Mouse (Mus musculus) MEL (cell line): ENCODE data around the gene Ssh1. TPM values are rescaled to one million over a fixed set of nuclear protein-coding genes. Genes with fewer than 3 reads are reported as not detected.

Source experiments
- DNase-seq: peaks from one replicate; pipeline ENCODE4 v3.0.0; 2011; ENCODE audit warnings: low read depth, low spot score
- H3K27ac ChIP-seq: 2 replicates; pipeline ENCODE4 v1.5.1; 2012; ENCODE audit warnings: low read depth, mild to moderate bottlenecking, control low read depth, low read length, moderate library complexity; ENCODE audit not compliant: control insufficient read depth
- H3K27me3 ChIP-seq, 2 experiments: fragments of 150-350 bp in 1 of 2; sonication (generic) in 1 of 2; 2 replicates each; pipeline ENCODE4 v1.6.1; 2012; ENCODE audit warnings: low read length in 2 of 2, mild to moderate bottlenecking in 2 of 2, improper control_type of control experiment in 1 of 2, moderate library complexity in 1 of 2; ENCODE audit not compliant: insufficient read depth in 2 of 2, control insufficient read depth in 1 of 2
- H3K36me3 ChIP-seq, 2 experiments: 2 replicates each; pipeline ENCODE4 v1.6.1; 2012 to 2014; ENCODE audit warnings: low read length in 2 of 2, improper control_type of control experiment in 1 of 2, inconsistent platforms in 1 of 2, mild to moderate bottlenecking in 1 of 2; ENCODE audit not compliant: insufficient read depth in 2 of 2, control insufficient read depth in 1 of 2
- H3K4me1 ChIP-seq, 2 experiments: fragments of 150-350 bp in 1 of 2; sonication (generic) in 1 of 2; 2 replicates each; pipeline ENCODE4 v1.6.1; 2012; ENCODE audit warnings: low read length in 2 of 2, improper control_type of control experiment in 1 of 2, mild to moderate bottlenecking in 1 of 2; ENCODE audit not compliant: insufficient read depth in 2 of 2, control insufficient read depth in 1 of 2
- H3K4me3 ChIP-seq, 2 experiments: fragments of 150-350 bp in 1 of 2; sonication (generic) in 1 of 2; 2 replicates each; pipeline ENCODE4 v1.5.1; 2012; ENCODE audit warnings: low read depth in 2 of 2, low read length in 2 of 2, mild to moderate bottlenecking in 2 of 2, moderate library complexity in 2 of 2, control low read depth in 1 of 2, improper control_type of control experiment in 1 of 2; ENCODE audit not compliant: control insufficient read depth in 1 of 2, insufficient read depth in 1 of 2
- H3K79me2 ChIP-seq: 2 replicates; pipeline ENCODE4 v1.6.1; 2012; ENCODE audit warnings: mild to moderate bottlenecking, low read length, moderate library complexity; ENCODE audit not compliant: control insufficient read depth, poor library complexity, insufficient read depth
- H3K9ac ChIP-seq: 2 replicates; pipeline ENCODE4 v1.6.1; 2012; ENCODE audit warnings: low read depth, mild to moderate bottlenecking, control low read depth, low read length, moderate library complexity; ENCODE audit not compliant: control insufficient read depth, poor library complexity, severe bottlenecking
- H3K9me3 ChIP-seq: fragments of 150-350 bp; sonication (generic); replicated peaks from 2 replicates; pipeline ENCODE4 v1.6.1; 2012; ENCODE audit warnings: mild to moderate bottlenecking, low read length, improper control_type of control experiment, moderate library complexity; ENCODE audit not compliant: insufficient read depth
- BHLHE40 ChIP-seq: IDR thresholded peaks from 2 replicates; pipeline ENCODE4 v1.6.1; 2012; ENCODE audit warnings: low read depth, mild to moderate bottlenecking, inconsistent platforms, low read length, improper control_type of control experiment, borderline replicate concordance
- CHD1 ChIP-seq: IDR thresholded peaks from 2 replicates; pipeline ENCODE4 v1.6.1; 2012; ENCODE audit warnings: low read depth, mild to moderate bottlenecking, inconsistent platforms, low read length, improper control_type of control experiment
- CHD2 ChIP-seq: IDR thresholded peaks from 2 replicates; pipeline ENCODE4 v1.6.1; 2011; ENCODE audit warnings: low read length, improper control_type of control experiment
- ETS1 ChIP-seq: IDR thresholded peaks from 2 replicates; pipeline ENCODE4 v1.6.1; 2012; ENCODE audit warnings: low read depth, mild to moderate bottlenecking, inconsistent platforms, low read length, improper control_type of control experiment, moderate library complexity
- GABPA ChIP-seq: IDR thresholded peaks from 2 replicates; pipeline ENCODE4 v1.6.1; 2012; ENCODE audit warnings: low read depth, mild to moderate bottlenecking, inconsistent platforms, low read length, improper control_type of control experiment, moderate library complexity
- JUND ChIP-seq: IDR thresholded peaks from 2 replicates; pipeline ENCODE4 v1.6.1; 2011; ENCODE audit warnings: low read depth, mild to moderate bottlenecking, improper control_type of control experiment, low read length
- MAFK ChIP-seq: IDR thresholded peaks from 2 replicates; pipeline ENCODE4 v1.6.1; 2011; ENCODE audit warnings: low read depth, mild to moderate bottlenecking, low read length, improper control_type of control experiment, borderline replicate concordance
- MAX ChIP-seq: IDR thresholded peaks from 2 replicates; pipeline ENCODE4 v1.6.1; 2011; ENCODE audit warnings: low read length, improper control_type of control experiment
- MEF2A ChIP-seq: IDR thresholded peaks from 2 replicates; pipeline ENCODE4 v1.6.1; 2014; ENCODE audit warnings: low read depth, mild to moderate bottlenecking, inconsistent platforms, low read length, improper control_type of control experiment; ENCODE audit not compliant: poor library complexity, insufficient replicate concordance, severe bottlenecking; ENCODE audit errors: extremely low read depth
- NELFE ChIP-seq: IDR thresholded peaks from 2 replicates; pipeline ENCODE4 v1.6.1; 2011; ENCODE audit warnings: low read depth, low read length, improper control_type of control experiment
- NRF1 ChIP-seq: IDR thresholded peaks from 2 replicates; pipeline ENCODE4 v1.6.1; 2014; ENCODE audit warnings: low read depth, mild to moderate bottlenecking, inconsistent platforms, low read length, improper control_type of control experiment, moderate library complexity; ENCODE audit not compliant: poor library complexity, insufficient read depth, severe bottlenecking
- POLR2AphosphoS5 ChIP-seq: IDR thresholded peaks from 2 replicates; pipeline ENCODE4 v1.6.1; 2012; ENCODE audit warnings: low read depth, borderline replicate concordance, mild to moderate bottlenecking, inconsistent platforms, low read length, moderate library complexity, mixed read lengths
- RAD21 ChIP-seq: IDR thresholded peaks from 2 replicates; pipeline ENCODE4 v1.6.1; 2011; ENCODE audit warnings: mild to moderate bottlenecking, low read depth, low read length, improper control_type of control experiment
- RCOR1 ChIP-seq: IDR thresholded peaks from 2 replicates; pipeline ENCODE4 v1.6.1; 2012; ENCODE audit warnings: low read depth, mild to moderate bottlenecking, inconsistent platforms, low read length, improper control_type of control experiment
- SIN3A ChIP-seq: IDR thresholded peaks from 2 replicates; pipeline ENCODE4 v1.6.1; 2012; ENCODE audit warnings: low read length, improper control_type of control experiment, inconsistent platforms
- TAL1 ChIP-seq: IDR thresholded peaks from 2 replicates; pipeline ENCODE4 v1.6.1; 2012; ENCODE audit warnings: mild to moderate bottlenecking, inconsistent platforms, low read length, moderate library complexity, mixed read lengths
- TCF12 ChIP-seq: IDR thresholded peaks from 2 replicates; pipeline ENCODE4 v1.6.1; 2014; ENCODE audit warnings: low read depth, mild to moderate bottlenecking, inconsistent platforms, low read length, improper control_type of control experiment, moderate library complexity
- USF1 ChIP-seq: IDR thresholded peaks from 2 replicates; pipeline ENCODE4 v1.6.1; 2014; ENCODE audit warnings: low read depth, mild to moderate bottlenecking, inconsistent platforms, low read length, improper control_type of control experiment, moderate library complexity
- USF2 ChIP-seq, 2 experiments: IDR thresholded peaks; 2 replicates each; pipeline ENCODE4 v1.6.1; 2011 to 2012; ENCODE audit warnings: improper control_type of control experiment in 2 of 2, low read length in 2 of 2, borderline replicate concordance in 1 of 2, inconsistent platforms in 1 of 2, low read depth in 1 of 2, mild to moderate bottlenecking in 1 of 2; ENCODE audit not compliant: insufficient read depth in 1 of 2
- ZC3H11A ChIP-seq: IDR thresholded peaks from 2 replicates; pipeline ENCODE4 v1.6.1; 2012; ENCODE audit warnings: low read depth, mild to moderate bottlenecking, inconsistent platforms, low read length, improper control_type of control experiment
- ZKSCAN1 ChIP-seq: IDR thresholded peaks from 2 replicates; pipeline ENCODE4 v1.6.1; 2012; ENCODE audit warnings: low read depth, mild to moderate bottlenecking, inconsistent platforms, low read length, improper control_type of control experiment, moderate library complexity
- ZMIZ1 ChIP-seq: IDR thresholded peaks from 2 replicates; pipeline ENCODE4 v1.6.1; 2012; ENCODE audit warnings: low read depth, mild to moderate bottlenecking, inconsistent platforms, low read length, improper control_type of control experiment, moderate library complexity
- polyA plus RNA-seq, 2 experiments: library from polyadenylated mRNA; stranded (reverse) in 1 of 2; unstranded in 1 of 2; fragments of >175 nt in 1 of 2; fragments of >200 nt in 1 of 2; gene quantifications; 2 replicates each; pipeline versions ENCODE4 v1.2.1 to v1.2.4; 2012; ENCODE audit warnings: low replicate concordance in 2 of 2, low read depth in 1 of 2; ENCODE audit not compliant: insufficient read length in 2 of 2, insufficient read depth in 1 of 2, missing spikeins in 1 of 2
- total RNA-seq: library from RNA; depleted of rRNA; stranded (reverse); fragments of 300-350 nt; gene quantifications from 2 replicates; pipeline ENCODE4 v1.2.3, GENCODE M21; 2012

Gene Ssh1
- total and polyA plus RNA-seq, 3 experiments: 2.3 to 6.8 TPM; not detected in 1

GRCm38 (mm10) chr5:113975538-113976215, 18.0 kb downstream of the Ssh1 start:
- peaks cover 0 to 13% of the 10 kb centered on the region in 2 experiments; a peak in 2 of 4 replicates for H3K36me3 ChIP-seq
- H3K4me3 ChIP-seq: no peak overlapping the region
- H3K9me3 ChIP-seq: no peaks in the 10 kb centered on the region
- H3K27me3 ChIP-seq: no peaks in the 10 kb centered on the region
- TF ChIP-seq USF1: 0 out of 2 replicates have a peak, but pooled peaks have one; percentile 23
- no peak for TF ChIP-seq TCF12
- no peak for DNase-seq
- H3K4me1 ChIP-seq: peaks cover 12 to 29% of the 10 kb centered on the region in 2 experiments
- no peak overlapping the region for H3K27ac ChIP-seq
- no peak overlapping the region for H3K9ac ChIP-seq
- no peaks in the 10 kb centered on the region for H3K79me2 ChIP-seq

GRCm38 (mm10) chr5:113974576-113974975, 19.1 kb downstream of the Ssh1 start:
- Histone ChIP-seq H3K4me3 (no peak overlapping the region), H3K27me3 (no peaks in the 10 kb centered on the region), H3K79me2 (no peaks in the 10 kb centered on the region), H3K36me3 (peaks cover 0 to 13% of the 10 kb centered on the region in 2 experiments; a peak in 2 of 4 replicates), H3K4me1 (peaks cover 5 to 23% of the 10 kb centered on the region in 2 experiments), H3K9ac (no peak overlapping the region), H3K9me3 (no peaks in the 10 kb centered on the region), H3K27ac (no peak overlapping the region)
- no peak for DNase-seq
- TF ChIP-seq ZC3H11A: no peak
- no peak for TF ChIP-seq JUND
- no peak for TF ChIP-seq CHD1
- no peak for TF ChIP-seq GABPA
- no peak for TF ChIP-seq ZMIZ1
- no peak for TF ChIP-seq NELFE
- TF ChIP-seq NRF1: no peak
- no peak for TF ChIP-seq MEF2A
- TF ChIP-seq TAL1: no peak
- no peak for TF ChIP-seq RCOR1
- TF ChIP-seq USF2 (IDR thresholded peaks at IDR 0.05; ENCODE audit: borderline replicate concordance in 1 of 2, insufficient read depth in 1 of 2, low read depth in 1 of 2, low read length in 2 of 2): no peak
- TF ChIP-seq MAFK: no peak
- TF ChIP-seq ETS1: no peak
- no peak for TF ChIP-seq POLR2AphosphoS5
- no peak for TF ChIP-seq RAD21
- no peak for TF ChIP-seq ZKSCAN1
- no peak for TF ChIP-seq SIN3A
- no peak for TF ChIP-seq BHLHE40
- no peak for TF ChIP-seq CHD2
- no peak for TF ChIP-seq MAX
